Mouse (Mus musculus): ENCODE measurements around the gene Svs2. TPM values are rescaled to one million over a fixed set of nuclear protein-coding genes. Genes with fewer than 3 reads are reported as not detected.
"Not testable (repeated sequence)": the region's sequence is repeated elsewhere in the genome, so short reads cannot be mapped to it uniquely, and the experiment has no call there.

The Svs2 gene
- polyA plus RNA-seq, 1 experiment, result not detected

DNA sequence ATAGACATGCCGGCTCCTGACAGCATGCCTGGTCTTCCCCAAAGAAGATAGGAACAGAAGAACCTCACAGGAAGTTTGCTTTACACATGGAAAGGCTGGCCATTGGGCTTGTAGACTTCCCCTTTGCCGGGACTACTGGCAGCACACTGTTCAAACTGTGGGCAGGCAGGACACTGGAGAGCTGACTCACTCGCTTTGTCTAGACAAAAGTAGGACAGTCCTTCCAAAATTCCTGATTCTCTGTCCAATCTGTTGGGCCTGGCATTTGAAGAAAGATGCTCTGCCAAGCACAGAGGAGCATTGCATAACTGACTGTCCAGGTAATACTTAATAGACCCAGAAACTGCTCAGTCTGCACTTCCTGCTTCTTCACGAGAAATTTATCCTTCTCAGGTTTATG is 31.6 kb downstream of the Svs2 start:
- no peak overlapping the region for H3K27ac ChIP-seq (ENCODE audit: insufficient read depth, low read depth, low read length)
- WGBS, result 84% methylated on average over 4 of the region's 4 CpGs
- no peak overlapping the region for H3K4me3 ChIP-seq (ENCODE audit: insufficient read depth, low read depth, low read length)
- H3K4me1 ChIP-seq (ENCODE audit: control insufficient read depth, insufficient read depth, low read length), result no peaks in the 10 kb centered on the region
- TF ChIP-seq POLR2A (IDR thresholded peaks at IDR 0.05; ENCODE audit: insufficient read depth, low read depth, low read length) (no peak), CTCF (IDR thresholded peaks at IDR 0.05; ENCODE audit: insufficient read depth, low read depth, low read length) (no peak)

DNA sequence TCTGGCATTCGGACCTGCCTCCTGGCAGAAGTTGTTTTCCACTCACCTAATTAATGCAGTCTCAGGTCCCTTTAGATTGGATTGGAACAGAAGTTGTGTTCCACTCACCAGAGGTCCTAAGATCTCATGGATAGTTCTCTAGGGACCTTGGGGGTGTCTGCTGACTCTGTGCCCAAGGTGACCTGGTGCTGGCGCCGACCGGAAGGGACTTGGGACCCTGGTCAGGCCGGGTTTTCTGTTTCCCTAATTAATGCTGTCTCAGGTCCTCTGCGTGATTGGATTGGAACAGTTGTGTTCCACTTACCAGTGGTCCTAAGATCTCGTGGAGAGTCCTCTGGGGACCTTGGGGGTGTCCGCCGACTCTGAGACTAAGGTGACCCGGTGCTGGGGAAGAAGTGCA is 32.3 kb downstream of the Svs2 start:
- not testable (repeated sequence) for H3K4me1 ChIP-seq (ENCODE audit: control insufficient read depth, insufficient read depth, low read length); H3K4me3 ChIP-seq (ENCODE audit: insufficient read depth, low read depth, low read length); H3K27ac ChIP-seq (ENCODE audit: insufficient read depth, low read depth, low read length)
- WGBS, result 92% methylated on average over 10 of the region's 10 CpGs

DNA sequence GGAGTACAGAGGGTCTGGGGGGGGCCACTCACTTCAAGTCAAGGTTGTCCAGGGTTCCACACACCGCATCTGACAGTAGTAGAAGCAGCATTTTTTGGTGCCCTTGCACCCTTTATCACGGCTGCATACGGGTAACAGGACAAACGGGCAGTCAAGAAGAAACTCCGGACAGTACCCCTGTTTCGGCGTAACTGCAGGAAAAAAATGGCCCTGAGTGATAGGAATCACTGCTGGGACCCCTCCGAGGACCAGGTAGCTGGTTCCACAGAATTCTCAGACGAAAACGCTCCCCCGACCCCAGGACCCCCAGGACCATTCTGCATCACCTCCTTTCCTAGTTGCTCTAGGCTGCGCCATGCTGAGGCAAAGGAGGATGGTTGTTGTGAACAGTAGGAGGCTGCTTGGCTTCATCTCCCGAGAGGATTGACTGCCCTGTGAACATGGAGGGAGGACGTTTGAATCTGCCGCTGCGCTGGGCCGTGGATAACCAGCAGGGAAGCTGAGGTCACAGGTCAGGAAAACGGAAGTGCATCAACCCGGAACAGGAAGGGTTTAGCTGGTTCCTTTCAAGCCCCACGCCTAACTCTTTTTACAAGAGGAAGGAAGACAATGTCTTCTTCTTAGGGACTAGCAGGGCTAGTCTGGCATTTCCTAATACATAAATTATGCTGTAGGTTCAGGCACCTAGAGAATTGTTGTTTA is 38.5 kb downstream of the Svs2 start, which contains the start of gene Wfdc15a:
TSS of gene Wfdc15a (minus strand) at position 505 of the 702 bp plus-strand sequence.
- no peak within 1 kb of the TSS for H3K27ac ChIP-seq (ENCODE audit: insufficient read depth, low read depth, low read length)
- no peaks in the 10 kb centered on the region for H3K4me1 ChIP-seq (ENCODE audit: control insufficient read depth, insufficient read depth, low read length)
- 85% methylated on average over 20 of the region's 20 CpGs for WGBS

DNA sequence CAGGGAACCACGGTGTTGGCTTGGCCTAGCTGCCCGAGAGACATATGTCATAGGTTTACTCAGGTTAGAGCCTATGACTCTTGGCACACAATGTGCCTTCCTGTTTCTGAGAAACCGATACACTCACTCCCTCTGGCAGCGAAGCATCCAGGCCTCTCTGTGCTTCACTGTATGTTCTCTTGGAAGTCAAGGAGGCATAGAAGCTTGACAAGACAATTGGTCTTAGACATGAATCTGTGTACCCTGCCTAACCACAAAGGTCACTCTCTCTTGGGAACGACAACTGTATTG is 41.6 kb downstream of the Svs2 start:
- 86% methylated on average over 5 of the region's 5 CpGs for WGBS
- no peak overlapping the region for H3K4me3 ChIP-seq (ENCODE audit: insufficient read depth, low read depth, low read length)
- TF ChIP-seq POLR2A (IDR thresholded peaks at IDR 0.05; ENCODE audit: insufficient read depth, low read depth, low read length), result no peak
- H3K4me1 ChIP-seq (ENCODE audit: control insufficient read depth, insufficient read depth, low read length), result no peaks in the 10 kb centered on the region
- no peak overlapping the region for H3K27ac ChIP-seq (ENCODE audit: insufficient read depth, low read depth, low read length)

More for the DNA sequence above, 38.5 kb downstream of the Svs2 start, which contains the start of gene Wfdc15a:
- H3K4me3 ChIP-seq (ENCODE audit: insufficient read depth, low read depth, low read length), result no peak within 1 kb of the TSS
- TF ChIP-seq CTCF (IDR thresholded peaks at IDR 0.05; ENCODE audit: insufficient read depth, low read depth, low read length) (no peak), POLR2A (IDR thresholded peaks at IDR 0.05; ENCODE audit: insufficient read depth, low read depth, low read length) (no peak)

DNA sequence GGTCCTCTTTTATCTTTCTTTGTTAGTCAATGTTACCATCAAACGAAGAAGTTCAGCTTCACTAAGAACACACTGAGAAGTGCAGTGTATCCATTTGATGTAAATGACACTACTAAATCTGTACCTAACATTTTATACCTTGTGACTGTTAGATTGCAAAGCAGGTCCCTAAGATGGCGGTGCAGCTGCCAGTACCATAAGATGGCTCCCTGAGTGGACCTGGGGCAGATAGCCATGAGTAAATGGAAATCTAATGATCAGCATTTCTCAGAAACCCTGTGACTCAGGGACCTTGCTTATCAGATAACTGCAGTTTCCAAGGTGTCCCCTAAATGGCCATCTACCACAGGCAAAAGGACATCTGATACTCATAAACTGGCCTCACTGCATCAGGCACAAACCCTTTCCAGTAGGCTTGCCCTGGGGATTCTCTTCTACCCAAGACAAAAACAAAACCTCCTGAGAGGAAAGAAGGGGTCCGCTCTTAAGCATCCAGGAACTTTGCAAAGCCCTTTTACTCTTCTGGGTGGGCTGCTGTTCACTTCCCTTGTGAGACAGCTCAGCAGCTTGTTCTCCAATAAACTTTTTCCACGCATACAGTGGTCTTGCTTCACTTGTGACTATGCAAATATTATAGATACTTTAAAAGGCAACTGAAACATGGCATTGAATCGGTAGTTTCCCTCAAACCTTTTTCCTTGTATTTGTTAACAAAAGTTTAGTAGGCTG is 42.1 kb downstream of the Svs2 start:
- no peak for TF ChIP-seq POLR2A (IDR thresholded peaks at IDR 0.05; ENCODE audit: insufficient read depth, low read depth, low read length)
- TF ChIP-seq CTCF (IDR thresholded peaks at IDR 0.05; ENCODE audit: insufficient read depth, low read depth, low read length), result no peak
- no peak overlapping the region for H3K27ac ChIP-seq (ENCODE audit: insufficient read depth, low read depth, low read length)
- H3K4me3 ChIP-seq (ENCODE audit: insufficient read depth, low read depth, low read length), result no peak overlapping the region
- no peaks in the 10 kb centered on the region for H3K4me1 ChIP-seq (ENCODE audit: control insufficient read depth, insufficient read depth, low read length)
- 92% methylated on average over 5 of the region's 5 CpGs for WGBS

DNA sequence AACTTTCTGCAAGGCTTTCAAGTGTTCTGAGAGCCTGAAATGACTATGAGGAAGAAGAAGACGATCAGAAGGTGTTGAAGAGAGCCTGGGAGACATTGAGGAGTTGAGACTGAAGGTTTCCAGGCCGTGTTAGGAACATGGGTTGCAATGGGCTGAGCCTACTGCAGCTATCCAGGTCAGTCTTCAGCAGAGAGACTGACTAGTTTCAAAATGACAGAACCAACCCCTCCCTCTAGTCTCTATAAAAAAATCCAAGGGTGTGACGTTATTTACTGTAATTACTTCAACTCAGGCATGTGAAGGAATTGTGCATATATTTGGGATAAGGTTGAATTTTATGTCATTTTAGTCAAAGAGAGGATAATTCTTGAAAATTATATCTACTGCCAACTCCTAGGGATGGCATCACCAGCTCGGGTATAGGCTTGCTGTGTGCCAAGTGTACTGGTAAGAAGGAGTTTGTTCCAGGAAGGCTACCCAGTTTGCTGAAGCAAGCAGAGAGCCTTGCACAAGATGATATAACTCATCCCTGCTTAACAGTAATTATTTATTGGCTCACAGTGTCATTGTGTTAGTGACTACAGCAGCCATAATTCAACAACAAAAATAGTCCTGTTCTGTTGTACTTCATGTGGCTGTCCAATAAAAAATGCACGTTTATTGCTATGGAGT is 43.2 kb downstream of the Svs2 start:
- TF ChIP-seq CTCF (IDR thresholded peaks at IDR 0.05; ENCODE audit: insufficient read depth, low read depth, low read length), result no peak
- TF ChIP-seq POLR2A (IDR thresholded peaks at IDR 0.05; ENCODE audit: insufficient read depth, low read depth, low read length), result no peak
- Histone ChIP-seq H3K27ac (ENCODE audit: insufficient read depth, low read depth, low read length) (no peak overlapping the region), H3K4me3 (ENCODE audit: insufficient read depth, low read depth, low read length) (no peak overlapping the region), H3K4me1 (ENCODE audit: control insufficient read depth, insufficient read depth, low read length) (no peaks in the 10 kb centered on the region)
- 73% methylated on average over 5 of the region's 5 CpGs for WGBS

DNA sequence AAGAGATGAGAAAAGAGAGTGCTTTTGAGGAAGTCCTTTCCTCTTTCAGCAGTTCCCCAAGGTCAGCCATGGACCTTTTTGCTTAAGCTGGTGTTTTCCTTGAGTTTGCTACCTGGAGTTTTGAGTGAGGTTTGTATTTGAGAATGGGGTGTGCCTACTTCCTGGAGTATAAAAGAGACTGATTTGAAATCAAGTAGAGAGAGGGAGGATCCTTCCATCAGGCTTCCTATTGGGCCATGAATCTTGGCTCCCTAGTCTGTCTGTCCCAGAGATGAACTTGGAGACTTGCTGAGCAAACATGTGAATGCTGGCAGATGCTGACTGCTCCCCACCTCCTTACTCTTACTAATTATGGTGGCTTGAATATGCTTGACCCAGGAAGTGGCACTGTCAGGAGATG is 46.0 kb downstream of the Svs2 start:
- TF ChIP-seq POLR2A (IDR thresholded peaks at IDR 0.05; ENCODE audit: insufficient read depth, low read depth, low read length), result no peak
- Histone ChIP-seq H3K4me3 (ENCODE audit: insufficient read depth, low read depth, low read length) (no peak overlapping the region), H3K27ac (ENCODE audit: insufficient read depth, low read depth, low read length) (no peak overlapping the region), H3K4me1 (ENCODE audit: control insufficient read depth, insufficient read depth, low read length) (no peaks in the 10 kb centered on the region)

DNA sequence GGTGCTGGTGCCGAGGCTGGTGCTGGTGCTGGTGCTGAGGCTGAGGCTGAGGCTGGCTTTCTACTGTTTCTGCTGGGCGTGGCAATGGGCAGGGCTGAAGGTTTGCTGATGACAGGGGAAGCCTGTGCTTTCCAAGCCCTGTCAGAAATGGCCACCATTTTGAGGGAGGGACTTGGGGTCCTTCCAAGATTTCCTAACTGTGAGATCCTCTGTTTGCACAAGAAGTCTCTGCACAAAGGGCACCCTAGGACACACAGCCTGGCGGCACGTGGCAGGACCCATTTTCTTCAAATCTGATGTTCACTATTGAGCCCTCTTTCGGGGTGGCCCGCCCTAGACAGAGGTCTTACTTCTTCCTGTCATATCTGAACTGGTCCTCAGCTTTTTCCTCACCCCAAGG is 47.7 kb downstream of the Svs2 start, which contains the start of gene Wfdc12:
TSS of gene Wfdc12 (minus strand) at position 33 of the 400 bp plus-strand sequence.
- no peak within 1 kb of the TSS for H3K27ac ChIP-seq (ENCODE audit: insufficient read depth, low read depth, low read length)
- no peak for TF ChIP-seq POLR2A (IDR thresholded peaks at IDR 0.05; ENCODE audit: insufficient read depth, low read depth, low read length)
- TF ChIP-seq CTCF (IDR thresholded peaks at IDR 0.05; ENCODE audit: insufficient read depth, low read depth, low read length), result no peak
- no peak within 1 kb of the TSS for H3K4me3 ChIP-seq (ENCODE audit: insufficient read depth, low read depth, low read length)
- WGBS, result 77% methylated on average over 6 of the region's 6 CpGs
- no peaks in the 10 kb centered on the region for H3K4me1 ChIP-seq (ENCODE audit: control insufficient read depth, insufficient read depth, low read length)

DNA sequence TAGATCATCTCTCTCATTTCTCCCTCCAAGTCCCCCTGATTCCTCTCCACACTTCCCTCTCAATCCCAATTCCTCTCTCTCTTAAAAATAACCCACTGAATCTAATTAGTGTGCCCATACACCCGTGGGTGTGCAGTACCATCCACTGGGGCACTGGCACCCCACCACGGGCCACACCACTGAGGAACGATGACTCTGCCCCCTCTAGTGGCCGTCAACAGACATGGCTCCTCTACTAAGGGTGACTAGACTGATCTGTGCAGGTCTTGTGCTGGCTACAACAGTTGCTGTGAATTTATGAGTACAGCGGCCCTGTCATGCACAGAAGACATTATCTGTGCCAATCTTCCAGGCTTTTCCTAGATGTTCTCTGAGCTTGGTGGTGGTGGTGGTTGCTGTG is 49.5 kb downstream of the Svs2 start:
- 27% methylated on average over 5 of the region's 5 CpGs for WGBS
- no peak overlapping the region for H3K27ac ChIP-seq (ENCODE audit: insufficient read depth, low read depth, low read length)
- H3K4me1 ChIP-seq (ENCODE audit: control insufficient read depth, insufficient read depth, low read length), result no peaks in the 10 kb centered on the region
- no peak for TF ChIP-seq POLR2A (IDR thresholded peaks at IDR 0.05; ENCODE audit: insufficient read depth, low read depth, low read length)
- TF ChIP-seq CTCF (IDR thresholded peaks at IDR 0.05; ENCODE audit: insufficient read depth, low read depth, low read length), result no peak
- H3K4me3 ChIP-seq (ENCODE audit: insufficient read depth, low read depth, low read length), result no peak overlapping the region

Other genes with a start within 250 kb of the Svs2 start
- gene Ywhab, start 243.5 kb downstream of the Svs2 start, polyA plus RNA-seq (2012; ENCODE audit: insufficient read depth, insufficient read length, low replicate concordance, missing spikeins), result 463 TPM in 1 of 2 replicates, not detected in the other
- not detected in 2 replicates for gene Pabpc1l, start 213.0 kb downstream of the Svs2 start, polyA plus RNA-seq (2012; ENCODE audit: insufficient read depth, insufficient read length, low replicate concordance, missing spikeins)
- 150 TPM in 1 of 2 replicates, not detected in the other for gene Stk4, start 168.1 kb downstream of the Svs2 start, polyA plus RNA-seq (2012; ENCODE audit: insufficient read depth, insufficient read length, low replicate concordance, missing spikeins)
- gene Tomm34, start 167.3 kb downstream of the Svs2 start, polyA plus RNA-seq (2012; ENCODE audit: insufficient read depth, insufficient read length, low replicate concordance, missing spikeins), result not detected in 2 replicates
- not detected in 2 replicates for gene Kcns1, start 67.4 kb downstream of the Svs2 start, polyA plus RNA-seq (2012; ENCODE audit: insufficient read depth, insufficient read length, low replicate concordance, missing spikeins)
- gene Wfdc5, start 55.7 kb downstream of the Svs2 start, polyA plus RNA-seq (2012; ENCODE audit: insufficient read depth, insufficient read length, low replicate concordance, missing spikeins), result not detected in 2 replicates
- gene Wfdc12, start 47.9 kb downstream of the Svs2 start, polyA plus RNA-seq (2012; ENCODE audit: insufficient read depth, insufficient read length, low replicate concordance, missing spikeins), result not detected in 2 replicates
- gene Wfdc15a, start 38.3 kb downstream of the Svs2 start, polyA plus RNA-seq (2012; ENCODE audit: insufficient read depth, insufficient read length, low replicate concordance, missing spikeins), result not detected in 2 replicates
- not detected in 2 replicates for gene Wfdc15b, start 16.8 kb downstream of the Svs2 start, polyA plus RNA-seq (2012; ENCODE audit: insufficient read depth, insufficient read length, low replicate concordance, missing spikeins)
- not detected in 2 replicates for gene Svs3b, start 18.2 kb upstream of the Svs2 start, polyA plus RNA-seq (2012; ENCODE audit: insufficient read depth, insufficient read length, low replicate concordance, missing spikeins)
- gene Svs4, start 40.0 kb upstream of the Svs2 start, polyA plus RNA-seq (2012; ENCODE audit: insufficient read depth, insufficient read length, low replicate concordance, missing spikeins), result not detected in 2 replicates
- not detected in 2 replicates for gene Svs3a, start 50.8 kb upstream of the Svs2 start, polyA plus RNA-seq (2012; ENCODE audit: insufficient read depth, insufficient read length, low replicate concordance, missing spikeins)
- not detected in 2 replicates for gene Svs6, start 78.3 kb upstream of the Svs2 start, polyA plus RNA-seq (2012; ENCODE audit: insufficient read depth, insufficient read length, low replicate concordance, missing spikeins)
- not detected in 2 replicates for gene Svs5, start 94.3 kb upstream of the Svs2 start, polyA plus RNA-seq (2012; ENCODE audit: insufficient read depth, insufficient read length, low replicate concordance, missing spikeins)
- gene Slpi, start 150.6 kb upstream of the Svs2 start, polyA plus RNA-seq (2012; ENCODE audit: insufficient read depth, insufficient read length, low replicate concordance, missing spikeins), result not detected in 2 replicates
- gene Rbpjl, start 164.7 kb upstream of the Svs2 start, polyA plus RNA-seq (2012; ENCODE audit: insufficient read depth, insufficient read length, low replicate concordance, missing spikeins), result not detected in 2 replicates
- gene Matn4, start 166.7 kb upstream of the Svs2 start, polyA plus RNA-seq (2012; ENCODE audit: insufficient read depth, insufficient read length, low replicate concordance, missing spikeins), result not detected in 2 replicates
- 124 TPM in 1 of 2 replicates, not detected in the other for gene Sdc4, start 205.4 kb upstream of the Svs2 start, polyA plus RNA-seq (2012; ENCODE audit: insufficient read depth, insufficient read length, low replicate concordance, missing spikeins)
- gene Sys1, start 218.5 kb upstream of the Svs2 start, polyA plus RNA-seq (2012; ENCODE audit: insufficient read depth, insufficient read length, low replicate concordance, missing spikeins), result not detected in 2 replicates
- not detected in 2 replicates for gene Gm20458, start 222.5 kb upstream of the Svs2 start, polyA plus RNA-seq (2012; ENCODE audit: insufficient read depth, insufficient read length, low replicate concordance, missing spikeins)
- not detected in 2 replicates for gene Trp53tg5, start 235.3 kb upstream of the Svs2 start, polyA plus RNA-seq (2012; ENCODE audit: insufficient read depth, insufficient read length, low replicate concordance, missing spikeins)
- gene Dbndd2, start 247.6 kb upstream of the Svs2 start, polyA plus RNA-seq (2012; ENCODE audit: insufficient read depth, insufficient read length, low replicate concordance, missing spikeins), result 84.6 TPM in 1 of 2 replicates, not detected in the other